Mouse (Mus musculus): Measurements from ENCODE around the gene Gm44511. TPM values are rescaled to one million over a fixed set of nuclear protein-coding genes. Genes with fewer than 3 reads are reported as not detected.
A peak's percentile ranks its signal among the peaks of the same experiment; 100 is the strongest.
"Not testable (repeated sequence)": the region's sequence is repeated elsewhere in the genome, so short reads cannot be mapped to it uniquely, and the experiment has no call there.

Gm44511 gene
- polyA plus RNA-seq, 1 experiment from 2014 or later, result 0.26 TPM

DNA sequence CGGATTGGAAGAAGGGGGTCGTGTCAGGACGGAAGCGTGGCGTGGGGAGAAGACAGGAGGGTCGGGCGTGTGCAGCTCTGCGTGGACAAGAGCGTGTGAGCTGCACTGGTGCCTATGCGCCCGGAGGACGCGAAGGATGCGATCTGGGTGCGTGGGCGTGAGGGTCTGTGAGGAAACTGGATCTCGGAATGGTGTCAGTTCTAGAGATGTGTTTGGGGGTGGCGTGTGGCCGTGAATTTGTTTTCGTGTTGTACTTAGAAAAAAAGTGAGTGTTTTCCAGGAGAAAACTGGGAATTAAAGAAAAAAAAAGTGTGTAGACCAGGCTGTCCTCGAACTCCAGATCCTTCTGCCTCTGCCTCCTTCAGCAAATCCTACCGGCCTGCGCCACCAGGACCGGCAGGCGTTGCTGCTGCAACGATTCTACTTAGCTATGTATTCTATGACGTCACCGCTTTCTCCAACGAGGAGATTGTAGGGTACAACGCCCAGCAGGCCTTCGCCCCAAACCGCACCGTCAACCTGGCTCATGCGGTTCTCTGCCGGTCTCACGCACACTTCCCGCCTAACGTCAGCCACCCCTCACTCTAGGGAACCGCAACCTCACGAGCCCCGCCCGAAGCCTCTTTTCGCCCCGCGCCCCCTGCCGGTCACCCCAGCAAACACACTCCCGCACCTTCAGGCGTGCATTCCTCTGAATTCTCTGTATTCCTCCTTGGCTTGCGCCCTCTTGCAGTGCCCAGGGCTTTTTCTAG lies 26.8 kb downstream of the Gm44511 start:
- peak; percentile 90 for DNase-seq (ENCODE audit: low spot score)
- WGBS, result under 1% methylated on average over 48 of the region's 49 CpGs

DNA sequence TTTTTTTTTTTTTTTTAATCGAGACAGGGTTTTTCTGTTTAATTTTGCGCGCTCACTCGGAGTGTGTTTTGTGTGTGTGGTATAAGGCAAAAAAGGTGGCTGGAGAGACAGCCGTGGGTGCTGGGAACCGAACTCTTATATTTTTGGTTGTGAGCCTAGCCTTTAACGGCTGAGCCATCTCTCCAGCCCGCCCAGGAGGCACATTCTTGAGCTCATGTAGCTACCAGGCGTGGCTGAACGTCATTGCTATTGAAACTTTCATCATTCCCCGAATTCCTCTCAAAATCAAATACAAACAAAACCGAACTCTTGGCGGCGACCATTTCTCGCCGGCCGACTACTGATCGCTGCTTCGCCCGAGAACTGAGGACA lies 27.4 kb downstream of the Gm44511 start:
- under 1% methylated on average over 20 of the region's 20 CpGs for WGBS

More for the DNA sequence above, 26.8 kb downstream of the Gm44511 start:
- H3K27me3 ChIP-seq (replicated peaks; ENCODE audit: insufficient read depth, low read length); H3K9me3 ChIP-seq (ENCODE audit: low read length); H3K36me3 ChIP-seq (ENCODE audit: insufficient read depth, low read length); H3K4me1 ChIP-seq (ENCODE audit: insufficient read depth, low read depth, low read length): not testable (repeated sequence)
- H3K4me3 ChIP-seq (ENCODE audit: low read depth, low read length), result peak overlapping the region; percentile 62
- peak overlapping the region; percentile 90 for H3K27ac ChIP-seq (ENCODE audit: low read length)
- peak; percentile 85 for TF ChIP-seq CTCF (IDR thresholded peaks at IDR 0.05)
- peak; percentile 70 for ATAC-seq
- peak overlapping the region; percentile 48 for H3K4me2 ChIP-seq (replicated peaks; ENCODE audit: low read depth, low read length)
- H3K9ac ChIP-seq (replicated peaks; ENCODE audit: low read depth), result peak overlapping the region; percentile 77

DNA sequence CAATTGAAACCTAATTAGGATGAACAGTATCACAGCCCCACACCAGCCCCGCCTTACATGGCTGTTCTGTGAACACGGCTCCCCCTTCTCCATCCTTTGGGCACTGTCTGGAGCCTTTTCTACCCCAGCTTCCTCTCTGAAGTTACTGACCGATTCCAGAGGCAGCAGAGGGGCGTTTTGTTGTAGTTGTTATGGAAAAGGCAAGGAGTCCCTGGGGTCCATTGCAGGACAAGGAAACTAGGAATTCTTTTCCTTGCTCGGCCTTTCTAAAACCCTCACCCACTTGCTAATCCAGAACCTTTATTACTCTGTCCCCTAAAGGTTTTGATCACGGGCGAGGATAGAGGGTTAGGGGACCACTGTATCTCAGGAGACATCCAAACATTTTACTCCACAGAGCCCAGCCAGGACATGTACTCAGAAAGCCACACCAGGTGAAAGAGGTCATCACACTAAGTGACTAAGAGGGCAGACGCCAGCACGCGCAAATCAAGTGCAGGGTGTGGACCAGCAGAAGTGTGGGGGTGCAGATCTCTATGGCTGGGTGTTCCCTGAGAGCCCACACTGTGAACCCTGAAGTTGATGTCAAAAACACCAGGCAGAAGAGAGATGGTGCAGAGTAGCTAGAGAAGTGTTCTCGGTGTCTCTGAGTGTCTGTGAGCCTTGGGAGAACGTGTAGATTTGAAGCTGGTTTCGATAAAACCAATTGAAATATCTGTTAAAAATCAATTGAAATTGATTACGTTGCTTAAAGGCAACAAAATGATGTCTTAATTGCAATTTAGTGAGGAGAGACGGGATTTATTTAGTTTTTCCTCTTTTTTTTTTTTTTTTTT lies 28.0 kb downstream of the Gm44511 start:
- Histone ChIP-seq H3K27ac (ENCODE audit: low read length) (peak overlapping the region; percentile 20; the same call in 1 of the 2 replicates), H3K9ac (replicated peaks; ENCODE audit: low read depth) (no peak overlapping the region), H3K4me3 (ENCODE audit: low read depth, low read length) (peak overlapping the region; percentile 62; the same call in 1 of the 2 replicates), H3K36me3 (ENCODE audit: insufficient read depth, low read length) (no peaks in the 10 kb centered on the region), H3K9me3 (ENCODE audit: low read length) (no peaks in the 10 kb centered on the region), H3K4me2 (replicated peaks; ENCODE audit: low read depth, low read length) (peak overlapping the region; percentile 48), H3K27me3 (replicated peaks; ENCODE audit: insufficient read depth, low read length) (no peaks in the 10 kb centered on the region), H3K4me1 (ENCODE audit: insufficient read depth, low read depth, low read length) (no peaks in the 10 kb centered on the region)
- 21% methylated on average over 15 of the region's 15 CpGs for WGBS
- ATAC-seq (no peak), DNase-seq (ENCODE audit: low spot score) (peak; percentile 71)
- no peak for TF ChIP-seq EP300 (IDR thresholded peaks at IDR 0.05)
- TF ChIP-seq CTCF (IDR thresholded peaks at IDR 0.05), result no peak

More for the DNA sequence above, 27.4 kb downstream of the Gm44511 start:
- peak overlapping the region; percentile 90 for H3K27ac ChIP-seq (ENCODE audit: low read length)
- H3K27me3 ChIP-seq (replicated peaks; ENCODE audit: insufficient read depth, low read length); H3K4me1 ChIP-seq (ENCODE audit: insufficient read depth, low read depth, low read length); H3K9me3 ChIP-seq (ENCODE audit: low read length); H3K36me3 ChIP-seq (ENCODE audit: insufficient read depth, low read length): not testable (repeated sequence)
- peak overlapping the region; percentile 77 for H3K9ac ChIP-seq (replicated peaks; ENCODE audit: low read depth)
- peak; percentile 50 for ATAC-seq
- H3K4me2 ChIP-seq (replicated peaks; ENCODE audit: low read depth, low read length), result peak overlapping the region; percentile 48
- H3K4me3 ChIP-seq (ENCODE audit: low read depth, low read length), result peak overlapping the region; percentile 62
- DNase-seq (ENCODE audit: low spot score), result peak; percentile 90

DNA sequence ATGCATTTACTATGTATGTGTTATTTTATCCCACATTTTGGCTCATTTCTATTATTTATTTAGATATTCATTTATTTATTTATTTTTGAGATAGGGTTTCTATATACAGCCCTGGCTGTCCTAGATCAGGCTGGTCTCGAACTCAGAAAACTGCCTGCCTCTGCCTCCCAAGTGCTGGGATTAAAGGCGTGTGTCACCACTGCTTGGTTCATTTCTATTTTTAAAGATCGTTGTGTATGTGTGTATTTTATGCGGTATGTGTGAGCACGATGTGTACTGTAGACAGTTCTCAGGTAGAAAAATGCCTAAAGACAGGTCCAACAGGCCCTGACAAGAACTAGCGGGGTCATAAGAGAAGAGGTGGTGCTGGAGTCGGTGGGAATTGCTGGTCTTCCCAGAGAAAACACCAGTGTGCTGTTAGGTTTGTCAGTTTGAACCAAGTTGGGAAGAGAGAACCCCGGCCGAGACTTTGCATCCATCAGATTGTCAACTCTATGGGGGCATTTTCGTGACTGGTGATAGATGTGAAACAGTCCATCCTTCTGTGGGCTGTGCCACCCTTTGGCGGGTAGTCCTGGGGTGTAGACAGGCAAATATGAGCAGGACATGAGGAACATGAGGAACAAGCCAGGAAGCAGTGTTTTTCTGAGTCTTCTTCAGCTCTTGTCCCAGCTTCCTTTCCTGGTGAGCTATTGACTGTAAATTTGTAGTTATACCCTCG lies 28.8 kb downstream of the Gm44511 start:
- no peaks in the 10 kb centered on the region for H3K36me3 ChIP-seq (ENCODE audit: insufficient read depth, low read length)
- no peak overlapping the region for H3K9ac ChIP-seq (replicated peaks; ENCODE audit: low read depth)
- DNase-seq (ENCODE audit: low spot score) (no peak), ATAC-seq (no peak)
- 68% methylated on average over 12 of the region's 12 CpGs for WGBS
- H3K4me1 ChIP-seq (ENCODE audit: insufficient read depth, low read depth, low read length), result no peaks in the 10 kb centered on the region
- H3K4me3 ChIP-seq (ENCODE audit: low read depth, low read length), result no peak overlapping the region
- no peak overlapping the region for H3K4me2 ChIP-seq (replicated peaks; ENCODE audit: low read depth, low read length)
- H3K9me3 ChIP-seq (ENCODE audit: low read length), result no peaks in the 10 kb centered on the region
- no peak overlapping the region for H3K27ac ChIP-seq (ENCODE audit: low read length)
- TF ChIP-seq EP300 (IDR thresholded peaks at IDR 0.05), result no peak
- TF ChIP-seq CTCF (IDR thresholded peaks at IDR 0.05), result no peak
- no peaks in the 10 kb centered on the region for H3K27me3 ChIP-seq (replicated peaks; ENCODE audit: insufficient read depth, low read length)

DNA sequence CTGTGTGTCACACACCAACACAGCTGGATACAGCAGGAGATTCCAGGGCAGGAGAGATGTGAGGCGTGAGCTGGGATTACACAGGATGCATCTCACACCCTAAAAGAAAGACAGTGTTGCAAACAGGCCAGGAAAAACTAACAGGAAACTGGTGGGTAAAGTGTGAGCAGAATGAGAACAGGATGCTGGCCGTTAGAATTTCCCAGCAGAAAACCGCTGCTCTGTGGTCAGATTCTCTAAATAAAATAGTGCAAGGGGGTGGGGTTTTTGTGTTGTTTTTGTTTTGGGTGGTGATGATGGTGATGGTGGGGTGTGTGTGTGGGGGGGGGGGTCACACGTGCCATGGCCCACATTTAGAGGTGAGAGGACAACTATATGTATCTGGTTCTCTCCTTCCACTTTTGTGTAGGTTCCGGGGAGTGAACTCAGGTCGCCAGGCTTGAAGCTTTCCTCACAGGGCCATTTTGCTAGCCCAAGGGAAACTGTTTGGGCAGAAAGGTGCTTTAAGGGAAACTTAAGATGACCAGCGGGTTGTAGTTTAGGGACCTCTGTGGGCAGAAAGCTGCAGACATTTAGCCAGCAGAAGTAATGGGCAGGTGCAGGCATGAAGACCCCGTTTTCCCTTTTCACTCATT lies 29.7 kb downstream of the Gm44511 start:
- Histone ChIP-seq H3K4me3 (ENCODE audit: low read depth, low read length) (no peak overlapping the region), H3K36me3 (ENCODE audit: insufficient read depth, low read length) (no peaks in the 10 kb centered on the region), H3K9me3 (ENCODE audit: low read length) (no peaks in the 10 kb centered on the region), H3K4me1 (ENCODE audit: insufficient read depth, low read depth, low read length) (no peaks in the 10 kb centered on the region), H3K4me2 (replicated peaks; ENCODE audit: low read depth, low read length) (no peak overlapping the region), H3K27me3 (replicated peaks; ENCODE audit: insufficient read depth, low read length) (no peaks in the 10 kb centered on the region), H3K9ac (replicated peaks; ENCODE audit: low read depth) (no peak overlapping the region), H3K27ac (ENCODE audit: low read length) (no peak overlapping the region)
- TF ChIP-seq EP300 (IDR thresholded peaks at IDR 0.05), result no peak
- TF ChIP-seq CTCF (IDR thresholded peaks at IDR 0.05), result no peak
- 56% methylated on average over 8 of the region's 8 CpGs for WGBS
- no peak for ATAC-seq
- no peak for DNase-seq (ENCODE audit: low spot score)

DNA sequence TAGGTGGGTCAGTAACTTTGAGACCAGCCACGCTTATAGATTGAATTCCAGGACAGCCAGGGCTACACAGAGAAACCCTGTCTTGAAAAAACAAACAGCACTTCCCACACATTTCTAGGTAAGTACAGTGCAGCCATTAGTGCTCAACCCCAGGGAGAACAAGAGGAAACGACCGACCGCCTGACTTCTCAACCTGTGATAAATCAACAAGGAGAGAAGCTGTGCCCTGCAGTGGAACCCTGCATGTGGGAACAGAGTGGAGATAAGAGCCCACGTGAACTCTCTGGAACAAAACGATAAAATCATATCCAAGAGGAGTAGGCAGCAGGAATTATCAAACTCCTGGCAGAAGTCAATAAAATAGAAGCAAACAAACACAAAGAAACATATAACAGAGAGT lies 32.4 kb downstream of the Gm44511 start:
- Histone ChIP-seq H3K9ac (replicated peaks; ENCODE audit: low read depth) (no peak overlapping the region), H3K9me3 (ENCODE audit: low read length) (no peaks in the 10 kb centered on the region), H3K36me3 (ENCODE audit: insufficient read depth, low read length) (no peaks in the 10 kb centered on the region), H3K4me2 (replicated peaks; ENCODE audit: low read depth, low read length) (no peak overlapping the region), H3K4me3 (ENCODE audit: low read depth, low read length) (no peak overlapping the region), H3K4me1 (ENCODE audit: insufficient read depth, low read depth, low read length) (no peaks in the 10 kb centered on the region), H3K27me3 (replicated peaks; ENCODE audit: insufficient read depth, low read length) (no peaks in the 10 kb centered on the region), H3K27ac (ENCODE audit: low read length) (no peak overlapping the region)
- DNase-seq (ENCODE audit: low spot score), result no peak
- WGBS, result 20% methylated on average over 6 of the region's 6 CpGs
- TF ChIP-seq CTCF (IDR thresholded peaks at IDR 0.05), result no peak
- no peak for TF ChIP-seq EP300 (IDR thresholded peaks at IDR 0.05)
- no peak for ATAC-seq

DNA sequence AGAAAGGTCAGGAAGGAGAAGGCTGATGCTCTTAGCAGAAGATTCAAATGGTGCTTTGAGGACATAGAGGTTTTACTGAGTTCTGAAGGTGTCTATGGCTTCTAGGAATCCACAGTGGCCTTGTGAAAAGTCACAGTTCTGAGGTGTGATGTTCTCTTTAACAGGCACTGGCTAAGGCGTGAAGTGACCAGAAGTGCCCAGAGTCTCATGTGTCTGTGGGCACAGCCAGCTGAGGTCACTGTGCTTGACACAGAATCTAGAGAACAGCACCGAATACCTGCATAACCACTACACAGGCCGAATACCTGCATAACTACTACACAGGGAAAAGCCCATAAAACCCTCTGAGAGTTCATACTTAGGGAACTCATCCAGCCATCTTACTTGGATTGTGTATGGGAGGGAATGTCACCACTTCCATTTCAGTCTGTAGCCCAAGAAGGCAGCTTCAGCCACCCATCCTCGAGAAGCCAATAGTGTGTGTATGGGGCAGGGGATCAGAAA lies 35.6 kb downstream of the Gm44511 start:
- not testable (repeated sequence) for DNase-seq (ENCODE audit: low spot score); H3K36me3 ChIP-seq (ENCODE audit: insufficient read depth, low read length); H3K9ac ChIP-seq (replicated peaks; ENCODE audit: low read depth); H3K27ac ChIP-seq (ENCODE audit: low read length); H3K4me3 ChIP-seq (ENCODE audit: low read depth, low read length); H3K27me3 ChIP-seq (replicated peaks; ENCODE audit: insufficient read depth, low read length); H3K4me2 ChIP-seq (replicated peaks; ENCODE audit: low read depth, low read length); ATAC-seq; H3K9me3 ChIP-seq (ENCODE audit: low read length); H3K4me1 ChIP-seq (ENCODE audit: insufficient read depth, low read depth, low read length)
- 72% methylated on average over 4 of the region's 4 CpGs for WGBS

Measured in lung, postnatal 0 days (tissue).